Mouse (Mus musculus): ENCODE measurements at regions not wholly inside any gene's neighbourhood (a gene's known extent, or its start where the extent isn't known, plus 50 kb on each side); places are given as distances from the start of the nearest gene placed in this dataset.

DNA sequence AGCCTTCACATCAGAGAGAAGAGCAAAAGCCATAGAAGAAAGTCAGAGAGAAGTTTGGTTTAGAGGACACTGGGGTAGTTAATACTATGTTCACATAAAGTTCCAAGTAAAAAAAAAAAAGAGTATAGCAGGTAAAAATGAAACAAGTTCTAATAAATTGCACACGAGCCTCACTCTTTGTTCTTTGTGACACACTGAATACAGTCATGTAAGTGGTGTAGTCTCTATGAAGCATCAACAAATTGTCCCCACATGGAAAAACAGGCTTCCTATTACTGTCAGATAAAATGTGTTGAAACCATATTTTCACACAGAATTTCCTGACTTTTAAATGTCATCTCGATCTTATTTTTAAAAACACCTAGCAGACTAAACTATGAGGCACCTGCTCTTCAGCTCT, 1057.2 kb downstream of the Gsdmc2 start:
- Histone ChIP-seq H3K27me3 (ENCODE audit: control insufficient read depth, insufficient read depth, low read length) (no peaks in the 10 kb centered on the region), H3K36me3 (ENCODE audit: control insufficient read depth, insufficient read depth, low read length) (no peaks in the 10 kb centered on the region), H3K4me1 (ENCODE audit: control insufficient read depth, insufficient read depth, insufficient read length, low read length) (no peaks in the 10 kb centered on the region), H3K27ac (ENCODE audit: insufficient read depth, low read depth, low read length) (no peak overlapping the region), H3K4me3 (ENCODE audit: low read depth, low read length) (no peak overlapping the region)
- TF ChIP-seq POLR2A (IDR thresholded peaks at IDR 0.05; ENCODE audit: low read depth, low read length) (no peak), CTCF (IDR thresholded peaks at IDR 0.05; ENCODE audit: extremely low read depth, insufficient read length, insufficient replicate concordance, low read depth, low read length) (no peak)
- 71% methylated on average over 2 of the region's 2 CpGs for whole genome bisulfite sequencing

- Histone ChIP-seq H3K4me1 (ENCODE audit: control insufficient read depth, insufficient read depth, insufficient read length, low read length) (no peaks in the 10 kb centered on the region), H3K4me3 (ENCODE audit: low read depth, low read length) (no peak overlapping the region), H3K27ac (ENCODE audit: insufficient read depth, low read depth, low read length) (no peak overlapping the region), H3K27me3 (ENCODE audit: control insufficient read depth, insufficient read depth, low read length) (no peaks in the 10 kb centered on the region), H3K36me3 (ENCODE audit: control insufficient read depth, insufficient read depth, low read length) (no peaks in the 10 kb centered on the region)
- 86% methylated on average over 1 of the region's 1 CpGs for WGBS
- no peak for TF ChIP-seq POLR2A (IDR thresholded peaks at IDR 0.05; ENCODE audit: low read depth, low read length)
- TF ChIP-seq CTCF (IDR thresholded peaks at IDR 0.05; ENCODE audit: extremely low read depth, insufficient read length, insufficient replicate concordance, low read depth, low read length), result no peak
These were observed 1058.7 kb downstream of the Gsdmc2 start for GRCm38 (mm10) chr15:62786315-62786714.

DNA sequence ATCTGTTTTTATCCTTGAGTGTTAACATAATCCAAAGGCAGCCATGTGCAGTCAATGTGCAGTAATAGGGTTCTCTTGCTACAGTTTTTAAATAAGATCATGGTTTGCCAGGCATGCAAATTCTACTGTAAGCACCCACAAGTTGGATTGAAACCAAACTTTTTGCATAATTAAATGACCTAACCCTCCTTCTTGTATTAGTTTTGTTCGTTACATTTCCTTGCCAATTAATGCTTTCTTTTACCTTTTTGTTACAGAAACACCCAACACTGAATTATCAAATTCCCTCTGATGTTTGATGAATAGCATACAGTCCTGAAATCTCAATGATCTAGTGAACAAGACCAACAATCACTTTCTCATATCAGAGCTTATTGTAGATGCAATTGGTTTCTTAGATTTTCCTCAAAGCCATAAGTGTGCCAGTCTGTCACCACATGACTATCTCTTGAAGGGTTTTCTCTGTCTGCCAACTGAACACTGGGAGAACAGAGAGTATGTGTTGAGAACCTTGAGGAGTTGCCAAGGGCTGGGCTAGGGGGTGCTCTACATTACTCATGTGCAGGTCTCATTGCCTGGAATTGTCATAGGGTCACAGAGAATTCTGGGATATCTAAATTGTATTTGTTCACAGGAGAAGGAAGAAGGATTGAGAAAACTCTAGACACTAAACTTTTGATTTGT, 1060.4 kb downstream of the Gsdmc2 start:
- WGBS, result 88% methylated on average over 1 of the region's 1 CpGs
- TF ChIP-seq CTCF (IDR thresholded peaks at IDR 0.05; ENCODE audit: extremely low read depth, insufficient read length, insufficient replicate concordance, low read depth, low read length) (no peak), POLR2A (IDR thresholded peaks at IDR 0.05; ENCODE audit: low read depth, low read length) (no peak)
- H3K36me3 ChIP-seq (ENCODE audit: control insufficient read depth, insufficient read depth, low read length), result no peaks in the 10 kb centered on the region
- no peak overlapping the region for H3K4me3 ChIP-seq (ENCODE audit: low read depth, low read length)
- no peaks in the 10 kb centered on the region for H3K27me3 ChIP-seq (ENCODE audit: control insufficient read depth, insufficient read depth, low read length)
- no peak overlapping the region for H3K27ac ChIP-seq (ENCODE audit: insufficient read depth, low read depth, low read length)
- no peaks in the 10 kb centered on the region for H3K4me1 ChIP-seq (ENCODE audit: control insufficient read depth, insufficient read depth, insufficient read length, low read length)

DNA sequence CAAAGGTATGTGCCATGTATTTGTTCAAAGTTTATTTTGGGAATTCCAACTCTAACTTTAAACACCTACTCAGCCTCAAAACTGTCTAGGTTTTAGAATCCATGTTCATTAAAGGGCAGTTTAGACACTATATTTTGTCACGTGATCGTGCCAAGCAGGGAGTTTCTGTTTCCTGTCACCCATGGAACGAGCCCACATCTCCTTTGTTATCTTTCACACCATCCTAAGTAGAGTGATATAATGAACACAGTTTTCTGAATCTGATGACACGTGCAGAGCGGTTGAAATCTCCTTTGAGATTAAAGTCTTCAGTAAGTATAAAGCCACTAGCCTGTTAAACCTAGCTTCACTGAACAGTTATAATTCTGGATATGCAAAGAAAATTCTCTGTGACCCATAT, 1066.1 kb downstream of the Gsdmc2 start:
- TF ChIP-seq CTCF (IDR thresholded peaks at IDR 0.05; ENCODE audit: extremely low read depth, insufficient read length, insufficient replicate concordance, low read depth, low read length) (no peak), POLR2A (IDR thresholded peaks at IDR 0.05; ENCODE audit: low read depth, low read length) (no peak)
- no peaks in the 10 kb centered on the region for H3K36me3 ChIP-seq (ENCODE audit: control insufficient read depth, insufficient read depth, low read length)
- 79% methylated on average over 5 of the region's 5 CpGs for WGBS
- H3K4me1 ChIP-seq (ENCODE audit: control insufficient read depth, insufficient read depth, insufficient read length, low read length), result no peaks in the 10 kb centered on the region
- H3K27ac ChIP-seq (ENCODE audit: insufficient read depth, low read depth, low read length), result no peak overlapping the region
- H3K27me3 ChIP-seq (ENCODE audit: control insufficient read depth, insufficient read depth, low read length), result no peaks in the 10 kb centered on the region
- no peak overlapping the region for H3K4me3 ChIP-seq (ENCODE audit: low read depth, low read length)

- H3K36me3 ChIP-seq (ENCODE audit: control insufficient read depth, insufficient read depth, low read length), result no peaks in the 10 kb centered on the region
- no peaks in the 10 kb centered on the region for H3K27me3 ChIP-seq (ENCODE audit: control insufficient read depth, insufficient read depth, low read length)
- no peaks in the 10 kb centered on the region for H3K4me1 ChIP-seq (ENCODE audit: control insufficient read depth, insufficient read depth, insufficient read length, low read length)
- TF ChIP-seq POLR2A (IDR thresholded peaks at IDR 0.05; ENCODE audit: low read depth, low read length), result no peak
- H3K4me3 ChIP-seq (ENCODE audit: low read depth, low read length), result no peak overlapping the region
- H3K27ac ChIP-seq (ENCODE audit: insufficient read depth, low read depth, low read length), result no peak overlapping the region
- 75% methylated on average over 2 of the region's 2 CpGs for WGBS
These were observed 1092.3 kb downstream of the Gsdmc2 start for GRCm38 (mm10) chr15:62752686-62753085.

- H3K4me3 ChIP-seq (ENCODE audit: low read depth, low read length), result no peak overlapping the region
- H3K27ac ChIP-seq (ENCODE audit: insufficient read depth, low read depth, low read length), result no peak overlapping the region
- H3K36me3 ChIP-seq (ENCODE audit: control insufficient read depth, insufficient read depth, low read length), result no peaks in the 10 kb centered on the region
- WGBS, result 40% methylated on average over 3 of the region's 3 CpGs
- H3K4me1 ChIP-seq (ENCODE audit: control insufficient read depth, insufficient read depth, insufficient read length, low read length), result no peaks in the 10 kb centered on the region
- TF ChIP-seq CTCF (IDR thresholded peaks at IDR 0.05; ENCODE audit: extremely low read depth, insufficient read length, insufficient replicate concordance, low read depth, low read length), result no peak
- TF ChIP-seq POLR2A (IDR thresholded peaks at IDR 0.05; ENCODE audit: low read depth, low read length), result no peak
- no peaks in the 10 kb centered on the region for H3K27me3 ChIP-seq (ENCODE audit: control insufficient read depth, insufficient read depth, low read length)
These were observed 1101.1 kb downstream of the Gsdmc2 start for GRCm38 (mm10) chr15:62743879-62744278.

DNA sequence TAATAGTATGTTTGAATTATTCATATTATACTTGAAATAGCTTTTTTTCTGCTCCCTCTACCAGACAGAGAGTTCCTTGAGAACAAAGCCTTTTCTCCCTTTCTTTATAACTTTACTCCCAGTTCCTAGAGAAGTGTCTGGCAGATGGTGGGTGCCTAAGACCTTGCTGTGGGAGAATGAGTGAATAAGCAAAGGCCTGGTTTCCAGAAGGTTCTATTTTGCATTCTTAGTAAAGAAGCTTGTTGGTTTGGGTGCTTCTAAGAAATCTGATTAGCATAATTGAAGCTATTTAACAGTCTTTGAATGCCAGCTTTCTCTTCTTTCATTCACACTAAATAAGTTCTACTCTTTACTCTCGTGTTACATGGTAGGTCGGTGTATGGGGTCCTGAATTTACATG, 1104.2 kb downstream of the Gsdmc2 start:
- Histone ChIP-seq H3K27me3 (ENCODE audit: control insufficient read depth, insufficient read depth, low read length) (no peaks in the 10 kb centered on the region), H3K27ac (ENCODE audit: insufficient read depth, low read depth, low read length) (no peak overlapping the region), H3K4me3 (ENCODE audit: low read depth, low read length) (no peak overlapping the region), H3K36me3 (ENCODE audit: control insufficient read depth, insufficient read depth, low read length) (no peaks in the 10 kb centered on the region), H3K4me1 (ENCODE audit: control insufficient read depth, insufficient read depth, insufficient read length, low read length) (no peaks in the 10 kb centered on the region)
- 90% methylated on average over 2 of the region's 2 CpGs for WGBS
- TF ChIP-seq CTCF (IDR thresholded peaks at IDR 0.05; ENCODE audit: extremely low read depth, insufficient read length, insufficient replicate concordance, low read depth, low read length) (no peak), POLR2A (IDR thresholded peaks at IDR 0.05; ENCODE audit: low read depth, low read length) (no peak)

Data from small intestine, adult 2 months (tissue).